Mouse (Mus musculus): Measurements from ENCODE around the gene Zzef1. TPM values are rescaled to one million over a fixed set of nuclear protein-coding genes. Genes with fewer than 3 reads are reported as not detected.

Zzef1 gene
- polyA plus RNA-seq, 1 experiment = 7.5 TPM

- Histone ChIP-seq H3K27ac (replicated peaks; ENCODE audit: low read depth, low read length) (peak overlapping the region; percentile 96), H3K4me1 (ENCODE audit: control insufficient read depth, insufficient read depth, insufficient read length, low read length) (peaks cover 6% of the 10 kb centered on the region; the same call in 1 of the 2 replicates), H3K4me3 (ENCODE audit: insufficient read depth, low read depth, low read length) (peak overlapping the region; percentile 90)
Observed at GRCm38 (mm10) chr11:72795149-72795454, 924 bp upstream of the Zzef1 start.

DNA sequence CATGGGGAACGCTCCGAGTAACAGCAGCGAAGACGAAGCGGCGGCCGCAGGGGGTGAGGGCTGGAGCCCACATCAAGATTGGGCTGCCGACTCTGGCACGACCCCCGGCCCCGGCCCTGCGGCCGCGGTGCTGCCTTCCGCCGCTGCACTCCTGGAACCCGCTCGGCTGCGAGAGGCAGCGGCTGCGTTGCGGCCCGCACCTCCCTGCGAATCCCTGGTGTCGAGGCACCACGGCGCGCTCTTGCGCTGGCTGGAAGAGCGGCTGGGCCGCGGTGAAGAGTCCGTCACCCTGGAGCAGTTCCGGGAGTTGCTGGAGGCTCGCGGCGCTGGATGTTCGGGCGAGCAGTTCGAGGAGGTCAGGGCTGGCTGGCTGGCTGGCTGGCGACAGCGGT lies 266 bp downstream of the Zzef1 start:
- Histone ChIP-seq H3K4me1 (ENCODE audit: control insufficient read depth, insufficient read depth, insufficient read length, low read length) (peaks cover 6% of the 10 kb centered on the region; the same call in 1 of the 2 replicates), H3K27ac (replicated peaks; ENCODE audit: low read depth, low read length) (peak overlapping the region; percentile 38), H3K4me3 (ENCODE audit: insufficient read depth, low read depth, low read length) (peak overlapping the region; percentile 90)

GRCm38 (mm10) chr11:72796773-72797338 lies 830 bp downstream of the Zzef1 start:
- H3K4me3 ChIP-seq (ENCODE audit: insufficient read depth, low read depth, low read length) = peak overlapping the region; percentile 90
- no peak overlapping the region for H3K27ac ChIP-seq (replicated peaks; ENCODE audit: low read depth, low read length)
- peaks cover 6% of the 10 kb centered on the region; the same call in 1 of the 2 replicates for H3K4me1 ChIP-seq (ENCODE audit: control insufficient read depth, insufficient read depth, insufficient read length, low read length)

GRCm38 (mm10) chr11:72798112-72798511 lies 2.1 kb downstream of the Zzef1 start:
- Histone ChIP-seq H3K27ac (replicated peaks; ENCODE audit: low read depth, low read length) (no peak overlapping the region), H3K4me3 (ENCODE audit: insufficient read depth, low read depth, low read length) (no peak overlapping the region), H3K4me1 (ENCODE audit: control insufficient read depth, insufficient read depth, insufficient read length, low read length) (peaks cover 11% of the 10 kb centered on the region; the same call in 1 of the 2 replicates)

DNA sequence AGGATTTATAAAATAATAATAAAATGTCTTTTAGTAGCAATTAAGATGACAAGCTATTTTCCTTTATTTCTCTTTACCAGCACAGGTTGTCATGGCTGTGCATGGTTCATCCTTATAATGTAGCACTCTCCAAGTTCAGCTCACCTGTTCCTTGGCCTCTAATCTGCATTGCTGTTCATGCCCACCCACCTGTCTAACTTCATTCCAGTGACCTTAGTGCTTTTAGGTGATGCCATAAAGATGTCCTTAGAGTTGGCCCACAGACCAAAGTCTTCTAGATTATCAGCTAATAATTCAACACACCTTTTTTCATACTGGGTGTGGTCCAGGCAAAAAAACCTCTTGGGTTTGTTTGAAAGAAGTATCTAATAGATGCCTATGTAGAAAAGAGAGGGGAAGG lies 5.2 kb downstream of the Zzef1 start:
- Histone ChIP-seq H3K4me1 (ENCODE audit: control insufficient read depth, insufficient read depth, insufficient read length, low read length) (peaks cover 15% of the 10 kb centered on the region), H3K4me3 (ENCODE audit: insufficient read depth, low read depth, low read length) (no peak overlapping the region), H3K27ac (replicated peaks; ENCODE audit: low read depth, low read length) (no peak overlapping the region)

DNA sequence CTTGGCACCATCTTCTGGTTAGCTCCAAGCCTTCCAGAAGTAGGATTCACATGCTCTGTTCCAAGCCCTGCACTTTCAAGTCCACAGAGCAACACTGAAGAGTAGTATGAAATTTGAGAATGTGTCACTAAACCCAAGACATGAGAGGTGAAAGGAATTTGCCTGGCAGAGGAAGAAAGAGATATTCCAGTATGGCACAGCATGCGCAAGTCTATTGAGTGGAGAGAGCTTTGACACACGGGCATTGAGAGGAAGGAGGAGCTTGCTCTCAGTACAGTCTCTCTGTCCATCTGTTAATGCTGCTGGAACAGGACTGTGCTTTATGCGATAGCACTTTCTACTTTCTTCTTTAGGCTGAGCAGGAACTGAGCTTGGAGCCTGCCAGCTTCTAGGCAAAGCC lies 7.0 kb downstream of the Zzef1 start:
- Histone ChIP-seq H3K27ac (replicated peaks; ENCODE audit: low read depth, low read length) (no peak overlapping the region), H3K4me1 (ENCODE audit: control insufficient read depth, insufficient read depth, insufficient read length, low read length) (peaks cover 17% of the 10 kb centered on the region), H3K4me3 (ENCODE audit: insufficient read depth, low read depth, low read length) (no peak overlapping the region)

GRCm38 (mm10) chr11:72804586-72804985 lies 8.6 kb downstream of the Zzef1 start:
- Histone ChIP-seq H3K4me1 (ENCODE audit: control insufficient read depth, insufficient read depth, insufficient read length, low read length) (peaks cover 10% of the 10 kb centered on the region), H3K27ac (replicated peaks; ENCODE audit: low read depth, low read length) (no peak overlapping the region), H3K4me3 (ENCODE audit: insufficient read depth, low read depth, low read length) (no peak overlapping the region)

- H3K4me1 ChIP-seq (ENCODE audit: control insufficient read depth, insufficient read depth, insufficient read length, low read length) = peaks cover 10% of the 10 kb centered on the region
- H3K27ac ChIP-seq (replicated peaks; ENCODE audit: low read depth, low read length) = no peak overlapping the region
- H3K4me3 ChIP-seq (ENCODE audit: insufficient read depth, low read depth, low read length) = no peak overlapping the region
Observed at GRCm38 (mm10) chr11:72805232-72805631, 9.2 kb downstream of the Zzef1 start.

DNA sequence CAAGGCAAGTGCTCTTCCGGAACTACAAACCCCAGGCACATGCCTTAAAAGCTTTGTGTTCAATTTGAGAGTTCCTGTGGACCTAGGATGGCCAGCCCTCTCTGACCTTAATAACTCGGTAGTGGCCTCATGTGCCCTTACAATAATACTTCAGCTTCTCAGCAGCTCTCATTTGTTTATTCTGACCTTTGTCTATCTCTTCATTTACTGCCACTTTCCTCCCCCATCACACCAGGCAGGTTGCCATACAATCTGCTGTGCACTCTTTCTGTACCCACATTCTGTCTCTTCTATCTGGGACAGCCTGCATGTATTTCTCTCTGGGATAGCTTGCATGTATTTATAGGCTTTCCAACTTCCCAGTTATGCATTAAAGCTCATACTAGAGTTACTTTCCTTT lies 10.5 kb downstream of the Zzef1 start:
- Histone ChIP-seq H3K4me3 (ENCODE audit: insufficient read depth, low read depth, low read length) (no peak overlapping the region), H3K4me1 (ENCODE audit: control insufficient read depth, insufficient read depth, insufficient read length, low read length) (peaks cover 10% of the 10 kb centered on the region), H3K27ac (replicated peaks; ENCODE audit: low read depth, low read length) (no peak overlapping the region)

DNA sequence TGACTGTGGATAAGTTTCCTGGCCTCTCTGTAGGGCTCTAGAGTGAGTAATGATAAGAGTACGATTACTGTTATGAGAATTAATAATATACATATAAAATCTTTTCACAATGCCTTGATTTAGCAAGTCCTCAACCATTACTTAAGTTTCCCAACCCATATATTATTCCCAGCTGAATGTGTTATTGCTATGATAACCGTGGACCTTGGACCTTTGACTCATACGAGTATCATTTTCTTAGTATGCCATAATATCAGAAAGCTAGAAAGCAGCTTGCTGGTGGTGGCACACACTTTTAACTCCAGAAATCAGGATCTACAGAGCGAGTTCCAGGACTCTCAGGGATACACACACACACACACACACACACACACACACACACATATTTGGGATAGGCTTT lies 12.0 kb downstream of the Zzef1 start:
- H3K4me1 ChIP-seq (ENCODE audit: control insufficient read depth, insufficient read depth, insufficient read length, low read length) = peaks cover 5% of the 10 kb centered on the region
- no peak overlapping the region for H3K4me3 ChIP-seq (ENCODE audit: insufficient read depth, low read depth, low read length)
- H3K27ac ChIP-seq (replicated peaks; ENCODE audit: low read depth, low read length) = no peak overlapping the region

DNA sequence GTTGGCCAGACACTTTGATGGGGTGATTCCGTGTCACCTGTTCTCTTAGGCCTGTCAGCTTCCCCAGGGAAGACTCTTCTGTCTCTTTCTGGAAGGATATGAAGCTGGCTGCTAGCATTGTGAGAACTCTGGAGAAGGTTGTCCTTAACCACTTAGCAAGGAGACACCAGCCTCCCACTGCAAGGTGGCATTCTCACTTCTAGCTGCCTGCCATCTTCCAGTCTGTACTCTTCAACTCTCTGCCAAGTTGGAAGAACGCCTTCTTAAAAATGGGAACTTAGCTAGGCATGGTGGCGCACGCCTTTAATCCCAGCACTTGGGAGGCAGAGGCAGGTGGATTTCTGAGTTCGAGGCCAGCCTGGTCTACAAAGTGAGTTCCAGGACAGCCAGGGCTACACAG lies 17.7 kb downstream of the Zzef1 start:
- no peak overlapping the region for H3K27ac ChIP-seq (replicated peaks; ENCODE audit: low read depth, low read length)
- H3K4me1 ChIP-seq (ENCODE audit: control insufficient read depth, insufficient read depth, insufficient read length, low read length) = no peaks in the 10 kb centered on the region; the same call in 1 of the 2 replicates
- H3K4me3 ChIP-seq (ENCODE audit: insufficient read depth, low read depth, low read length) = no peak overlapping the region

DNA sequence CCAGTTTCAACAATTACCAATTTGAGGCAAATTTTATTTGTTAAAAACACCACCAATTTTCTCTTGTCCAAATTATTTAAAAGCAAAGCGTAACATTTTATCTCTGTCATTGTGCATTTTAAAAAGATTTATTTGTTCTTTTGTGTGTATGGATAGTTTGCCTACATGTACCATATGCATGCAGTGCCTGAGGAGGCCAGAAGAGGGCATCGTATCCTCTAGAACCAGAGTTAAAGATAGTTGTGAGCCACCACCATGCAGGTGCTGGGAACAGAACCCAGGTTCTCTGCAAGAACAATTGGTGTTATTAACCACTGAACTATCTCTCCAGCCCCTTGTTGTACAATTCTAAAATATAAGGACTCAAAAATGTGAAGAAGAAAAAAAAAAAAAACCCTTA lies 18.2 kb downstream of the Zzef1 start:
- no peak overlapping the region for H3K27ac ChIP-seq (replicated peaks; ENCODE audit: low read depth, low read length)

DNA sequence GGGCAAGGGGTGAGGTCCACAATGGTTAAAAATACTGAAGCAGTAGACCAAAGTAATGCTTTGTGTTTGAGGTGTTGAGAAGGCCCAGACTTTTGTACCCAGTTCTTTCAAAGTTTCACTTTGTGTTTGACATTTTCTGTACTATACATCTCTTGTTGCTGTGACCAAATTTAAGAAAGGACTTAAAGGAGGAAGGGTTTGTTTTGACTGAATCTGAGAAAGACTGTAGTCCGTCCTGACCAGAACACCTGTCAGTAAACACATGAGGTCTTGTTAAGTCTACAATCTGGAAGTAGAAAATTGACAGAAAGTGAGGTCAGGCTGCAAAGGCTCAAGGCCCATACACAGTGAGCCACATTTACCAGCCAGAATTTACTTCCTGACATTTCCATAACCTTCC lies 20.8 kb downstream of the Zzef1 start:
- H3K4me1 ChIP-seq (ENCODE audit: control insufficient read depth, insufficient read depth, insufficient read length, low read length) = no peaks in the 10 kb centered on the region; the same call in 1 of the 2 replicates
- H3K4me3 ChIP-seq (ENCODE audit: insufficient read depth, low read depth, low read length) = no peak overlapping the region
- H3K27ac ChIP-seq (replicated peaks; ENCODE audit: low read depth, low read length) = no peak overlapping the region

More for the DNA sequence above, 18.2 kb downstream of the Zzef1 start:
- no peak overlapping the region for H3K4me3 ChIP-seq (ENCODE audit: insufficient read depth, low read depth, low read length)
- no peaks in the 10 kb centered on the region; the same call in 1 of the 2 replicates for H3K4me1 ChIP-seq (ENCODE audit: control insufficient read depth, insufficient read depth, insufficient read length, low read length)

DNA sequence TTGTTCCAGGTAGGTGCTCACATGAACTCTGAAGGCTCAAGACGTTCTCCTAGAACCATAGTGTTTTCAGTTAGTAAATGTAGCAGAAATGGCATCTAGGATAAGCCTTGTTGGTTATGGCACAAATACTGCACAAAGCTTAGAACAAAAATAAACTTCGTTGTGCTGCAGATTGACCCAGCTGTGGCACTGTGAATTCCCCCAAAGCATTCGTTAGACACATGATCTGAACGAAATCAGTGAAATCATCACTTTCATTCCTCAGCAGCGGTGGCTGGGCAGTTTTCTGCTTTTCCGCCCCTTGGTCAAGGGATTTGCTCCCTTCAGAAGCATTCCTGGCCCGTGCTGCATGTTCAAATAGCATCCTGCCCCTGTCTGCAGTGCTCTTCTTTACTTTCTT lies 22.0 kb downstream of the Zzef1 start:
- Histone ChIP-seq H3K27ac (replicated peaks; ENCODE audit: low read depth, low read length) (no peak overlapping the region), H3K4me1 (ENCODE audit: control insufficient read depth, insufficient read depth, insufficient read length, low read length) (no peaks in the 10 kb centered on the region; the same call in 1 of the 2 replicates), H3K4me3 (ENCODE audit: insufficient read depth, low read depth, low read length) (no peak overlapping the region)

DNA sequence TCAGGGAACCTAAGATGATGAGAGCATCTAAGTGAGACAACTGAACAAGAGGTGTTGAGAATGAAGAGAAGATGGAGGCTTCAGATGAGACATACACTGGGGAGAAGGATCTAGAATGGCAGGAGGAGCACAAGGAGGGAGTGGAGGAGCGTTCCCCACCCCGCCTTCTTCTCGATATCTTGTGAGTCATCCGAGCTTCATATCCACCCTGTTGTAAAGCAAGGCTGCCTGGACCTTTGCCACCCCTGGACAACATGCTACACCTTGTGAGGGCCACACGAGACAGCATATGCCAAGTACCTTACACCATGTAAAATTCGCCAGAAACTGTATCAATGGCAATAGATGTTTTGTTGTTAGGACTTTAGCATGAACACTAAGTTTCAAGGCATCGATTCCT lies 25.0 kb downstream of the Zzef1 start:
- no peak overlapping the region for H3K27ac ChIP-seq (replicated peaks; ENCODE audit: low read depth, low read length)
- no peak overlapping the region for H3K4me3 ChIP-seq (ENCODE audit: insufficient read depth, low read depth, low read length)
- H3K4me1 ChIP-seq (ENCODE audit: control insufficient read depth, insufficient read depth, insufficient read length, low read length) = no peaks in the 10 kb centered on the region; the same call in 1 of the 2 replicates

GRCm38 (mm10) chr11:72829869-72830268 lies 33.8 kb downstream of the Zzef1 start:
- no peak overlapping the region for H3K4me3 ChIP-seq (ENCODE audit: insufficient read depth, low read depth, low read length)
- H3K27ac ChIP-seq (replicated peaks; ENCODE audit: low read depth, low read length) = no peak overlapping the region
- H3K4me1 ChIP-seq (ENCODE audit: control insufficient read depth, insufficient read depth, insufficient read length, low read length) = no peaks in the 10 kb centered on the region

Measured in brown adipose tissue, adult 24 weeks (tissue).